13 mouse cellular contexts compared by ENCODE assay signal in genomic region chr6:43682535-43682934, GRCm38 (mm10).
"Had no signal": no experiment of that assay in that cellular context is flagged by ENCODE, and none has a peak within 500 bp of the region (broad histone marks: within the 10 kb centered on the region; RNA-seq: fewer than 3 reads in every experiment).

No protein-coding gene starts in this region.

- H3K36me3 ChIP-seq: midbrain, embryonic 12.5 days; neural tube, embryonic 12.5 days; stomach, embryonic 15.5 days had no signal

- H3K9me3 ChIP-seq: megakaryocyte, embryonic 14.5 days; midbrain, embryonic 12.5 days; neural tube, embryonic 12.5 days; stomach, embryonic 15.5 days had no signal

- H3K27me3 ChIP-seq: megakaryocyte, embryonic 14.5 days; midbrain, embryonic 12.5 days; neural tube, embryonic 12.5 days; stomach, embryonic 15.5 days had no signal

- DNase-seq: lung, adult 18-20 months; lung, embryonic 14.5 days; lung, postnatal 10 days; lung, postnatal 4 days; midbrain, embryonic 14.5 days; right cerebral cortex, postnatal 14 days; thymus, adult 2 months; thymus, postnatal 25 days had no signal

- H3K27ac ChIP-seq: midbrain, embryonic 12.5 days; neural tube, embryonic 12.5 days; stomach, embryonic 15.5 days; stomach, postnatal 0 days had no signal

- H3K4me2 ChIP-seq: lung, embryonic 14.5 days; midbrain, embryonic 12.5 days; neural tube, embryonic 12.5 days; stomach, embryonic 15.5 days had no signal

- H3K4me3 ChIP-seq: megakaryocyte, embryonic 14.5 days; midbrain, embryonic 12.5 days; neural tube, embryonic 12.5 days; stomach, embryonic 15.5 days had no signal

- H3K4me1 ChIP-seq: megakaryocyte, embryonic 14.5 days; midbrain, embryonic 12.5 days; neural tube, embryonic 12.5 days; stomach, embryonic 15.5 days had no signal

- H3K9ac ChIP-seq: lung, embryonic 14.5 days; midbrain, embryonic 12.5 days; neural tube, embryonic 12.5 days; stomach, embryonic 15.5 days had no signal
